Mouse (Mus musculus) lung, postnatal 0 days (tissue): ENCODE data around the gene Nat8f1.
"Not testable (repeated sequence)": the region's sequence is repeated elsewhere in the genome, so short reads cannot be mapped to it uniquely, and the experiment has no call there.

Experiments used
- CTCF ChIP-seq: IDR thresholded peaks from 2 replicates; pipeline ENCODE4 v1.5.1; 2016; ENCODE audit warnings: antibody characterized with exemption, mild to moderate bottlenecking
- EP300 ChIP-seq: IDR thresholded peaks from 2 replicates; pipeline ENCODE4 v1.6.1; 2016; ENCODE audit warnings: antibody characterized with exemption, mild to moderate bottlenecking, control low read depth

GRCm38 (mm10) chr6:85918341-85918740 is 2.9 kb upstream of the Nat8f1 start:
- TF ChIP-seq CTCF, EP300: not testable (repeated sequence)
